Mouse (Mus musculus) spleen, adult 2 months (tissue): ENCODE results near the gene Sfi1. TPM values are rescaled to one million over a fixed set of nuclear protein-coding genes. Genes with fewer than 3 reads are reported as not detected.
"Not testable (repeated sequence)": the region's sequence is repeated elsewhere in the genome, so short reads cannot be mapped to it uniquely, and the experiment has no call there.

ENCODE experiments used
- DNase-seq, 2 experiments: peaks; one replicate each; pipeline versions ENCODE4 v3.0.0 to v3.0.0-alpha.2; 2012 to 2021; ENCODE audit warnings: low spot score in 2 of 2, low read depth in 1 of 2
- H3K27ac ChIP-seq: fragments of 200-500 bp; 2 replicates; pipeline ENCODE4 v1.5.1; 2012; ENCODE audit warnings: low read length, inconsistent platforms; ENCODE audit not compliant: insufficient read depth
- H3K27me3 ChIP-seq: fragments of 200-500 bp; 2 replicates; pipeline ENCODE4 v1.6.1; 2012; ENCODE audit warnings: mild to moderate bottlenecking, moderate library complexity, low read length, inconsistent platforms; ENCODE audit not compliant: control insufficient read depth, insufficient read depth
- H3K36me3 ChIP-seq: fragments of 200-500 bp; 2 replicates; pipeline ENCODE4 v1.6.1; 2012; ENCODE audit warnings: mild to moderate bottlenecking, low read length, inconsistent platforms; ENCODE audit not compliant: control insufficient read depth, insufficient read depth
- H3K4me1 ChIP-seq: fragments of 200-500 bp; 2 replicates; pipeline ENCODE4 v1.6.1; 2011; ENCODE audit warnings: inconsistent platforms; ENCODE audit not compliant: control insufficient read depth, insufficient read depth, insufficient read length
- H3K4me3 ChIP-seq: fragments of 200-500 bp; 2 replicates; pipeline ENCODE4 v1.5.1; 2011; ENCODE audit warnings: mild to moderate bottlenecking, inconsistent platforms; ENCODE audit not compliant: insufficient read depth, insufficient read length; ENCODE audit errors: extremely low read depth
- WGBS: fragments of 180-500 bp; shearing (Covaris S2); methylation state at CpG from one replicate; pipeline ENCODE4 v1.1.7; 2018; 5-methylcytosine and 5-hydroxymethylcytosine counted together
- polyA plus RNA-seq: library from polyadenylated mRNA; depleted of rRNA; stranded (reverse); fragments of >200 nt; gene quantifications from 2 replicates; pipeline ENCODE4 v1.2.3, GENCODE M21; 2012

Gene Sfi1
- polyA plus RNA-seq, 1 experiment: 44.0 TPM

DNA sequence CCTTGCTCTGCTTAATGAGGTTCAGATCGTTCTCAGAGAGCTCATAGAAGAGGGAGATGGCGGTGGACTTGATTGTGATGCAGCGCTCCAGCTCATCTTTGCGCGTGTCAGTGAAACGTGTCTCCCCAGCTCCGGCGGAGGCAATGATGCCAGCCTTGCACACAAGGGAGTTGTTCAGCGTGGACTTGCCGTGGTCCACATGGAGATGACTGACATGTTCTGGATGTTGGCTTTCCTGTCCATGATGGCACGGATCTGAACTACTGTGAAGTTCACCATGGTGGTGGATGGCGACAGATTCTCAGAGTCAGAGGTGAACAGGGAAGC, 42.6 kb downstream of the Sfi1 start:
- H3K27me3 ChIP-seq, H3K36me3 ChIP-seq, DNase-seq, H3K4me1 ChIP-seq, H3K4me3 ChIP-seq, H3K27ac ChIP-seq: not testable (repeated sequence)
- 97% methylated on average over 12 of the region's 12 CpGs for WGBS

- 97% methylated on average over 24 of the region's 24 CpGs for WGBS
Observed at GRCm38 (mm10) chr11:3150003-3150676, 43.1 kb downstream of the Sfi1 start.

GRCm38 (mm10) chr11:3149471-3149870, 43.8 kb downstream of the Sfi1 start:
- DNase-seq, H3K4me1 ChIP-seq, H3K27ac ChIP-seq, H3K4me3 ChIP-seq, H3K36me3 ChIP-seq, H3K27me3 ChIP-seq: not testable (repeated sequence)
- WGBS: 94% methylated on average over 4 of the region's 4 CpGs

More at GRCm38 (mm10) chr11:3150003-3150676, 43.1 kb downstream of the Sfi1 start:
- not testable (repeated sequence) for H3K27me3 ChIP-seq, H3K27ac ChIP-seq, H3K36me3 ChIP-seq, H3K4me3 ChIP-seq, H3K4me1 ChIP-seq
- peak in 1 of 2 experiments; percentile 54 for DNase-seq

- WGBS: 100% methylated on average over 2 of the region's 2 CpGs
- not testable (repeated sequence) for H3K27ac ChIP-seq, H3K4me1 ChIP-seq, DNase-seq, H3K4me3 ChIP-seq, H3K27me3 ChIP-seq, H3K36me3 ChIP-seq
Observed at GRCm38 (mm10) chr11:3146806-3147205, 46.5 kb downstream of the Sfi1 start.

DNA sequence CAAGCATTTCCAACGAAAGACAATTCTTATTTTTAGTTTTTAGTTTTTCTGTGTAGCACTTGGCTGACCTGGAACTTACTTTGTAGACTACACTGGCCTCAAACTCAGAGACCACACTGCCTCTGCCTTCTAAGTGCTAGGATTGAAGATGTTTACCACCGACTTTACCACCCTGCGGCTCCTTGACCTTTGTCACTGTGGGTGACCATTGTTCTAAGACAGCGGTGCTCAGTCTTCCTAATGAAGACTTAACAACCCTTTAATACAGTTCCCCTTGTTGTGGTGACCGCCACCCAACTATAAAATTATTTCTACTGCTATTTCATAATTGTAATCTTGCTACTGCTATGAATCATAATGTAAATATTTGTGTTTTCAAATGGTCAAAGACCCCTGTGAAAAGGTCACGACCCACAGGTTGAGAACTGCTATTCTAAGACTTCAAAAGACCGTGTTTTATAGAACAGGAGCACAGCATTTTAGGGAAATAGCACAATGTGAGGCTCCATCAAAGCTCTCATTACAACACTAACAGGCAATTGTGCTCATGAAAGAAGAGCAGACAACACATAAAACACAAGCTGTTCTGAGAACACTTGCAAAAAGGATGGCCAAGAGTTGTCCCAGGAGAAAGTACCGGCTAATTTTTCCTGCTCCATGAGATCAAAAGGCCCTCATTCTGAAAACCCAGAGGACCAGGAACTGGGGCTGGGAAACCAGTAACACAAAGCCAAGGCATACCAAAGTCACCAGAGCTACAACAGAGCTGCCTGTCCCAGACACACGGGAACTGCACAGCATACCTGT, 47.7 kb downstream of the Sfi1 start:
- H3K4me1 ChIP-seq, H3K27ac ChIP-seq, DNase-seq, H3K27me3 ChIP-seq, H3K4me3 ChIP-seq, H3K36me3 ChIP-seq: not testable (repeated sequence)
- 89% methylated on average over 9 of the region's 9 CpGs for WGBS

- not testable (repeated sequence) for H3K27me3 ChIP-seq, H3K27ac ChIP-seq, DNase-seq, H3K4me3 ChIP-seq, H3K36me3 ChIP-seq, H3K4me1 ChIP-seq
- 69% methylated on average over 3 of the region's 3 CpGs for WGBS
Observed at GRCm38 (mm10) chr11:3143984-3144383, 49.3 kb downstream of the Sfi1 start.

GRCm38 (mm10) chr11:3142413-3142812, 50.9 kb downstream of the Sfi1 start:
- H3K4me1 ChIP-seq, H3K27ac ChIP-seq, H3K36me3 ChIP-seq, H3K27me3 ChIP-seq, H3K4me3 ChIP-seq: not testable (repeated sequence)
- WGBS: 89% methylated on average over 4 of the region's 5 CpGs
- peak in 1 of 2 experiments; percentile 80 for DNase-seq

DNA sequence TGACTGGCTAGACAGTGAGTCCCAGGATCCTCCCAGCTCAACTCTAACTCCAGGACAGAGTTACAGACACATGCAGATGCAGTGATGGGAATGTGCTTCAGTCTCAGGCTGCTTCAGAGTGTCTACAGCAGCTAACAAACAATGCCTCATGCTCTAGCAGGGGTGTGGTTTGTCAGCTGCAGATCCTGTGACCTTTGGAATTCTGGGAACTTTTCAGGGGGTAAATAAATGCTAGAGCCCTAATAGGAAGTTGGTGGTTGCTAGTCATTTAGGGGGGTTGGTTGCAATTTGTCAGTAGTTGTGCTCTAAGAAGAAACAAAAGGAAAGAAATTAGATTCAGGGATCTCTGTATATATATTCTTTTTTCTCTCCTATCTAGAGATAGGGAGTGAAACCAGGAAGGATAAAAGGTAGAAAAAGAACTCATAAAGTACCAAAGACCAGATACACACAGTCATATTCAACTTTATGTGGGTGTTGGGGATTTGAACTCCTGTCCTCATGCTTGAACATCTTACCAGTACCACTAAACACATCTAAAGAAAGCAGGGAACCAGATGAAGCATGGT, 52.2 kb downstream of the Sfi1 start:
- H3K36me3 ChIP-seq, DNase-seq, H3K4me1 ChIP-seq, H3K27me3 ChIP-seq, H3K4me3 ChIP-seq, H3K27ac ChIP-seq: not testable (repeated sequence)

- DNase-seq: peak in 1 of 2 experiments; percentile 54
- not testable (repeated sequence) for H3K4me3 ChIP-seq, H3K27me3 ChIP-seq, H3K4me1 ChIP-seq, H3K27ac ChIP-seq, H3K36me3 ChIP-seq
- WGBS: 75% methylated on average over 2 of the region's 2 CpGs
Observed at GRCm38 (mm10) chr11:3138323-3138722, 54.9 kb downstream of the Sfi1 start.

- H3K27ac ChIP-seq, H3K36me3 ChIP-seq, H3K4me3 ChIP-seq, H3K4me1 ChIP-seq, H3K27me3 ChIP-seq: not testable (repeated sequence)
- peak in 1 of 2 experiments; percentile 55 for DNase-seq
- 89% methylated on average over 4 of the region's 4 CpGs for WGBS
Observed at GRCm38 (mm10) chr11:3137279-3137678, 56.0 kb downstream of the Sfi1 start.

- H3K27me3 ChIP-seq, DNase-seq, H3K4me1 ChIP-seq, H3K4me3 ChIP-seq, H3K27ac ChIP-seq, H3K36me3 ChIP-seq: not testable (repeated sequence)
- 93% methylated on average over 3 of the region's 3 CpGs for WGBS
Observed at GRCm38 (mm10) chr11:3135956-3136355, 57.3 kb downstream of the Sfi1 start.
